Mouse (Mus musculus) cerebellum, adult 2 months (tissue): ENCODE data around the gene Epha4.

ENCODE experiments used
- CTCF ChIP-seq: fragments of 200-500 bp; IDR thresholded peaks from 2 replicates; pipeline ENCODE4 v1.5.1; 2011; ENCODE audit warnings: low read depth, mild to moderate bottlenecking, control low read depth, low read length, moderate library complexity, borderline replicate concordance; ENCODE audit not compliant: insufficient read depth
- POLR2A ChIP-seq: fragments of 200-500 bp; IDR thresholded peaks from 2 replicates; pipeline ENCODE4 v1.6.1; 2011; ENCODE audit warnings: low read length, control low read depth, borderline replicate concordance; ENCODE audit not compliant: insufficient read depth

GRCm38 (mm10) chr1:77446438-77446837 is 68.5 kb downstream of the Epha4 start:
- TF ChIP-seq POLR2A (no peak), CTCF (no peak)
